Mouse (Mus musculus): Measurements from ENCODE around the gene Wdr76. TPM values are rescaled to one million over a fixed set of nuclear protein-coding genes. Genes with fewer than 3 reads are reported as not detected.
A peak's percentile ranks its signal among the peaks of the same experiment; 100 is the strongest.

Gene Wdr76
- polyA plus RNA-seq, 1 experiment from 2014 or later: 8.9 TPM

- Histone ChIP-seq H3K9me3 (no peaks in the 10 kb centered on the region), H3K27me3 (peaks cover 4% of the 10 kb centered on the region; the same call in 1 of the 2 replicates), H3K9ac (no peak overlapping the region), H3K4me2 (no peak overlapping the region), H3K4me1 (peaks cover 21% of the 10 kb centered on the region), H3K36me3 (no peaks in the 10 kb centered on the region), H3K27ac (no peak overlapping the region), H3K4me3 (no peak overlapping the region)
- ATAC-seq (ENCODE audit: insufficient number of reproducible peaks, insufficient read depth, low FRiP score, low TSS enrichment, low read depth): no peak
- WGBS: 42% methylated on average over 13 of the region's 13 CpGs
Measured at GRCm38 (mm10) chr2:121583468-121584116, 77.1 kb downstream of the Wdr76 start.

- Histone ChIP-seq H3K4me2 (no peak overlapping the region), H3K4me3 (no peak overlapping the region), H3K36me3 (no peaks in the 10 kb centered on the region), H3K27ac (no peak overlapping the region), H3K27me3 (peaks cover 11% of the 10 kb centered on the region), H3K4me1 (peaks cover 26% of the 10 kb centered on the region), H3K9ac (no peak overlapping the region), H3K9me3 (no peaks in the 10 kb centered on the region)
- ATAC-seq (ENCODE audit: insufficient number of reproducible peaks, insufficient read depth, low FRiP score, low TSS enrichment, low read depth): no peak
- 55% methylated on average over 5 of the region's 5 CpGs for WGBS
Measured at GRCm38 (mm10) chr2:121584705-121585104, 78.2 kb downstream of the Wdr76 start.

GRCm38 (mm10) chr2:121587523-121588308 is 81.2 kb downstream of the Wdr76 start:
- H3K27ac ChIP-seq: peak overlapping the region; percentile 52

GRCm38 (mm10) chr2:121588309-121588694 is 81.8 kb downstream of the Wdr76 start:
- Histone ChIP-seq H3K27me3 (peaks cover 11% of the 10 kb centered on the region), H3K4me1 (peaks cover 26% of the 10 kb centered on the region), H3K9ac (0 out of 2 replicates have a peak overlapping the region, but pooled peaks have one; percentile 32), H3K4me2 (peak overlapping the region; percentile 39), H3K36me3 (no peaks in the 10 kb centered on the region), H3K4me3 (no peak overlapping the region), H3K27ac (peak overlapping the region; percentile 52), H3K9me3 (no peaks in the 10 kb centered on the region)
- ATAC-seq (ENCODE audit: insufficient number of reproducible peaks, insufficient read depth, low FRiP score, low TSS enrichment, low read depth): no peak
- 15% methylated on average over 4 of the region's 4 CpGs for WGBS

More at GRCm38 (mm10) chr2:121587523-121588308, 81.2 kb downstream of the Wdr76 start:
- no peaks in the 10 kb centered on the region for H3K36me3 ChIP-seq
- no peaks in the 10 kb centered on the region for H3K9me3 ChIP-seq
- peak; percentile 54 for ATAC-seq (ENCODE audit: insufficient number of reproducible peaks, insufficient read depth, low FRiP score, low TSS enrichment, low read depth)
- H3K4me1 ChIP-seq: peaks cover 26% of the 10 kb centered on the region
- WGBS: 24% methylated on average over 12 of the region's 12 CpGs
- H3K4me3 ChIP-seq: no peak overlapping the region
- H3K4me2 ChIP-seq: peak overlapping the region; percentile 39
- 0 out of 2 replicates have a peak overlapping the region, but pooled peaks have one; percentile 32 for H3K9ac ChIP-seq
- H3K27me3 ChIP-seq: peaks cover 11% of the 10 kb centered on the region

- no peak overlapping the region for H3K27ac ChIP-seq
Measured at GRCm38 (mm10) chr2:121594131-121594530, 87.6 kb downstream of the Wdr76 start.

More at GRCm38 (mm10) chr2:121594131-121594530, 87.6 kb downstream of the Wdr76 start:
- no peaks in the 10 kb centered on the region for H3K9me3 ChIP-seq
- no peak for ATAC-seq (ENCODE audit: insufficient number of reproducible peaks, insufficient read depth, low FRiP score, low TSS enrichment, low read depth)
- H3K27me3 ChIP-seq: peaks cover 9% of the 10 kb centered on the region
- no peak overlapping the region for H3K4me3 ChIP-seq
- no peak overlapping the region for H3K9ac ChIP-seq
- H3K4me2 ChIP-seq: no peak overlapping the region
- H3K4me1 ChIP-seq: peaks cover 13% of the 10 kb centered on the region
- 34% methylated on average over 3 of the region's 3 CpGs for WGBS
- no peaks in the 10 kb centered on the region for H3K36me3 ChIP-seq

Other genes with a start within 250 kb of the Wdr76 start
- gene Trp53bp1, start 235.3 kb upstream of the Wdr76 start, polyA plus RNA-seq (2015; fragmentation: Nextera tagmentation; extraction: Ambion mirVana): 95.8 and 96.5 TPM in 2 replicates
- gene Map1a, start 217.1 kb upstream of the Wdr76 start, polyA plus RNA-seq (2015; fragmentation: Nextera tagmentation; extraction: Ambion mirVana): 4.3 and 4.8 TPM in 2 replicates
- 8.4 and 11.7 TPM in 2 replicates for gene Ppip5k1, start 151.3 kb upstream of the Wdr76 start, polyA plus RNA-seq (2015; fragmentation: Nextera tagmentation; extraction: Ambion mirVana)
- gene Ckmt1, start 149.0 kb upstream of the Wdr76 start, polyA plus RNA-seq (2015; fragmentation: Nextera tagmentation; extraction: Ambion mirVana): 12.9 and 19.7 TPM in 2 replicates
- not detected in 2 replicates for gene Strc, start 119.6 kb upstream of the Wdr76 start, polyA plus RNA-seq (2015; fragmentation: Nextera tagmentation; extraction: Ambion mirVana)
- gene Pdia3, start 92.9 kb upstream of the Wdr76 start, polyA plus RNA-seq (2015; fragmentation: Nextera tagmentation; extraction: Ambion mirVana): 657 and 685 TPM in 2 replicates
- 3.3 and 3.8 TPM in 2 replicates for gene Catsper2, start 92.9 kb upstream of the Wdr76 start, polyA plus RNA-seq (2015; fragmentation: Nextera tagmentation; extraction: Ambion mirVana)
- 12.2 and 22.4 TPM in 2 replicates for gene Ell3, start 62.4 kb upstream of the Wdr76 start, polyA plus RNA-seq (2015; fragmentation: Nextera tagmentation; extraction: Ambion mirVana)
- 552 and 638 TPM in 2 replicates for gene Serf2, start 57.5 kb upstream of the Wdr76 start, polyA plus RNA-seq (2015; fragmentation: Nextera tagmentation; extraction: Ambion mirVana)
- gene Hypk, start 53.4 kb upstream of the Wdr76 start, polyA plus RNA-seq (2015; fragmentation: Nextera tagmentation; extraction: Ambion mirVana): 129 and 139 TPM in 2 replicates
- 0.55 and 0.65 TPM in 2 replicates for gene Serinc4, start 49.9 kb upstream of the Wdr76 start, polyA plus RNA-seq (2015; fragmentation: Nextera tagmentation; extraction: Ambion mirVana)
- 63.3 and 64.2 TPM in 2 replicates for gene Mfap1b, start 32.7 kb upstream of the Wdr76 start, polyA plus RNA-seq (2015; fragmentation: Nextera tagmentation; extraction: Ambion mirVana)
- gene Mfap1a, start 58 bp upstream of the Wdr76 start, polyA plus RNA-seq (2015; fragmentation: Nextera tagmentation; extraction: Ambion mirVana): 31.4 and 39.4 TPM in 2 replicates

Measured in embryonic facial prominence, embryonic 13.5 days (tissue).